Mouse (Mus musculus) embryonic facial prominence, embryonic 14.5 days (tissue): ENCODE data around the gene Slc38a3. TPM values are rescaled to one million over a fixed set of nuclear protein-coding genes. Genes with fewer than 3 reads are reported as not detected.

Experiments used
- ATAC-seq: fragments of 200-750 bp; cut with Nextera tagmentation; 2 replicates; pipeline ENCODE4 v1.8.0; 2017; ENCODE audit warnings: low read depth, moderate number of reproducible peaks, moderate TSS enrichment
- DNase-seq: peaks from one replicate; pipeline ENCODE4 v3.0.0-alpha.2; 2015; ENCODE audit warnings: low spot score
- H3K27ac ChIP-seq: fragments of 300-500 bp; sonication (generic); replicated peaks from 2 replicates; pipeline ENCODE4 v1.5.1; 2014; ENCODE audit warnings: low read depth, mild to moderate bottlenecking, low read length, moderate library complexity
- H3K27me3 ChIP-seq: fragments of 300-500 bp; sonication (generic); replicated peaks from 2 replicates; pipeline ENCODE4 v1.6.1; 2014; ENCODE audit warnings: low read length; ENCODE audit not compliant: control insufficient read depth, insufficient read depth
- H3K36me3 ChIP-seq: fragments of 300-500 bp; sonication (generic); 2 replicates; pipeline ENCODE4 v1.6.1; 2014; ENCODE audit warnings: low read length, mixed read lengths; ENCODE audit not compliant: control insufficient read depth, insufficient read depth
- H3K4me1 ChIP-seq: fragments of 300-500 bp; sonication (generic); 2 replicates; pipeline ENCODE4 v1.6.1; 2014; ENCODE audit warnings: antibody characterized with exemption, low read length; ENCODE audit not compliant: control insufficient read depth, insufficient read depth
- H3K4me2 ChIP-seq: fragments of 300-500 bp; sonication (generic); 2 replicates; pipeline ENCODE4 v1.6.1; 2014; ENCODE audit warnings: low read depth, mild to moderate bottlenecking, low read length, moderate library complexity, mixed read lengths
- H3K4me3 ChIP-seq: fragments of 300-500 bp; sonication (generic); 2 replicates; pipeline ENCODE4 v1.5.1; 2014; ENCODE audit warnings: low read depth, mild to moderate bottlenecking, low read length
- H3K9ac ChIP-seq: fragments of 300-500 bp; sonication (generic); 2 replicates; pipeline ENCODE4 v1.6.1; 2014; ENCODE audit warnings: low read depth, mild to moderate bottlenecking, low read length, moderate library complexity, mixed read lengths
- H3K9me3 ChIP-seq: fragments of 300-500 bp; sonication (generic); 2 replicates; pipeline ENCODE4 v1.6.1; 2016; ENCODE audit warnings: low read length; ENCODE audit not compliant: control insufficient read depth
- WGBS: fragments of 180-500 bp; shearing (Covaris S2); extraction: QIAGEN DNeasy Blood & Tissue Kit; methylation state at CpG from one replicate; pipeline ENCODE4 v1.1.7; 2014; 5-methylcytosine and 5-hydroxymethylcytosine counted together
- polyA plus RNA-seq: library from polyadenylated mRNA; unstranded; fragments of >200 nt; fragmentation: Nextera tagmentation; extraction: Ambion mirVana; gene quantifications from 2 replicates; pipeline ENCODE4 v1.2.1, GENCODE M21; 2014

Slc38a3 gene
- polyA plus RNA-seq, 1 experiment from 2014 or later: 7.0 TPM

DNA sequence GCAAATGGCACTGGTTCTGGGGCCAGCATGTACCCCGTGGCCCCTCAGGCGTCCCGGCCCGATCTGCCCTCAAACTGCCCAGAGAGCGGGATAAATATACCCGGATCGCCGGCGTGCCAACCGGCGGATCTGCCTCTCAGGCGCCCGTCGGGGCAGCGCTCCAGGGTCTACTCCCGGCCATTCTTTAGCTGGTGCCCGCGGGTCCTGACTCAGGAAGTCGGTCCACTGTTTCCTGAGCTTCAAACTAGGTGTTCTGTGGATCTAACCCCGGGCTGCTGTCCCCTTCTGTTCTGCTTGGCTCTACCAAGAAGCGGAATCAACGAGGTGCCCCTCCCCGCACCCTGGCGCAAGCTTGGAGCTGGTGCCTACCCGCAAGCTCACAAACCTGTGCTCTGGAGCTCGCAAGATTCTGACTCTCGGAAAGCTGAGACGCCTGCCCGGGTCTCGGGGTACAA, 2.6 kb downstream of the Slc38a3 start:
- peak overlapping the region; percentile 45 for H3K4me3 ChIP-seq
- H3K27me3 ChIP-seq: peaks cover 23% of the 10 kb centered on the region
- no peaks in the 10 kb centered on the region for H3K9me3 ChIP-seq
- peak overlapping the region; percentile 50 for H3K9ac ChIP-seq
- H3K36me3 ChIP-seq: no peaks in the 10 kb centered on the region
- no peak overlapping the region for H3K27ac ChIP-seq
- ATAC-seq (peak; percentile 31), DNase-seq (no peak)
- WGBS: under 1% methylated on average over 26 of the region's 30 CpGs
- peak overlapping the region; percentile 93 for H3K4me2 ChIP-seq
- H3K4me1 ChIP-seq: peaks cover 12% of the 10 kb centered on the region

DNA sequence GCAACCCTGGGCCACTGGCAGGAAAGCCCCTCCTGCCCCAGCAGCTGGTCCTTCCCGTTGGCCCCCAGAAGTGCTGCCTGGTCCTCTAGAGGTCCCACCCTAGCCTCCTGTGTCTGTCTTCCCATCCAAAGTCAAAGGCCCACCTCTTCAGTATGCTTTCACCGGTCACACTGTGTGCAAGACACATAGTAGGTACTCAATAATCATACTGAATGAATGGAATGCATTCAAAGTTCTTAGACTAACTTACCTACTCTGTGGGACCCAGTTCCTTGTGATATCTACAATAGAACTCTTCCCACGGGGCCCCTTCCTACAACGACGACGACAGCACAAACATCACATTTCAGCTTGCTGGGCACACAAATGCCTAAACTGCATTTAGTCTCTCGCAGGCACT, 4.0 kb downstream of the Slc38a3 start:
- 81% methylated on average over 7 of the region's 7 CpGs for WGBS
- Histone ChIP-seq H3K36me3 (no peaks in the 10 kb centered on the region), H3K4me3 (no peak overlapping the region), H3K27me3 (peaks cover 23% of the 10 kb centered on the region), H3K4me2 (no peak overlapping the region), H3K27ac (no peak overlapping the region), H3K9me3 (no peaks in the 10 kb centered on the region), H3K4me1 (peaks cover 12% of the 10 kb centered on the region), H3K9ac (no peak overlapping the region)
- ATAC-seq: no peak
- DNase-seq: no peak

DNA sequence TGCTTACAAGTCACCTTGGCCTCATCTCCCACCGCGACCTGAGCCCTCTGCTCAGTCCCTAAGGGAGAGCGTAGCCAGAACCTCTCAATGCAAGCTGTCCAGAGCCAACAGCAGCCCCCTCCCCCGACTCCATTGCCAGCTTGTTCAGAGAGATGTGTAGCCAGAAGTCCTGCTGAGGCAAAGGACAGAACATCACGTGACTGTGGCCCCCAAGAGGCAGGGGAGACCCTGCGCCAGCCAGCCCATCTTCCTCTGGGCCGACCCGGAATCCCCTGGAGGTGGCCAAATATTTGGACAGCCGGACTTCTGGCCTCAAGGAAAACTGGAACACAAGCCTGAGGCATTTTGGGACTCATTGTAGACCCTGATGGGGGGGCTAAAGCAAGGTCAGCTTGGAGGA, 5.8 kb downstream of the Slc38a3 start:
- H3K9me3 ChIP-seq: no peaks in the 10 kb centered on the region
- H3K4me1 ChIP-seq: peaks cover 12% of the 10 kb centered on the region
- no peak overlapping the region for H3K9ac ChIP-seq
- no peak for DNase-seq
- WGBS: 62% methylated on average over 9 of the region's 9 CpGs
- no peak overlapping the region for H3K27ac ChIP-seq
- no peak overlapping the region for H3K4me2 ChIP-seq
- H3K4me3 ChIP-seq: no peak overlapping the region
- H3K36me3 ChIP-seq: no peaks in the 10 kb centered on the region
- peaks cover 23% of the 10 kb centered on the region for H3K27me3 ChIP-seq
- no peak for ATAC-seq

DNA sequence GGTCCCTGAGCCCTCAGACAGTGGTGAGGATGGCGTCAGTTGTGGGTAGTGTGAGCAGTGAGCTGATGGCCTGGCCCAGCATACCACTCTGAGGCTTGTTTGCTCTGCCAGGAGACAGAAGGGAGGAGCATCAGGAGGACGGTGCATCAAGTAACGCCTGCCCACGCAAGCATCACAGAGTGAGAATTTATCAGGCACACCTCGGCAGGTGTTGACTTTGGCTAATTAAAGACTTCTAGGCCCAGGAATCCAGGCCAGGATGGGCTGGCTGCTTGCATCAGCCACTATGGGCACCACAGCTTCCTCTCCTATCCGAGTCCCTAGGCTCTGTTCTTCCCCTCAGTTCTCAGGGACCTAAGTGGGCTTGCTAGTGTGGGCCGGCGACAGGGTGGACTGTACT, 7.0 kb downstream of the Slc38a3 start:
- ATAC-seq (no peak), DNase-seq (no peak)
- WGBS: 83% methylated on average over 8 of the region's 8 CpGs
- no peak overlapping the region for H3K27ac ChIP-seq
- no peak overlapping the region for H3K9ac ChIP-seq
- no peak overlapping the region for H3K4me3 ChIP-seq
- H3K36me3 ChIP-seq: no peaks in the 10 kb centered on the region
- no peak overlapping the region for H3K4me2 ChIP-seq
- H3K9me3 ChIP-seq: no peaks in the 10 kb centered on the region
- peaks cover 8% of the 10 kb centered on the region for H3K4me1 ChIP-seq
- peaks cover 16% of the 10 kb centered on the region for H3K27me3 ChIP-seq

DNA sequence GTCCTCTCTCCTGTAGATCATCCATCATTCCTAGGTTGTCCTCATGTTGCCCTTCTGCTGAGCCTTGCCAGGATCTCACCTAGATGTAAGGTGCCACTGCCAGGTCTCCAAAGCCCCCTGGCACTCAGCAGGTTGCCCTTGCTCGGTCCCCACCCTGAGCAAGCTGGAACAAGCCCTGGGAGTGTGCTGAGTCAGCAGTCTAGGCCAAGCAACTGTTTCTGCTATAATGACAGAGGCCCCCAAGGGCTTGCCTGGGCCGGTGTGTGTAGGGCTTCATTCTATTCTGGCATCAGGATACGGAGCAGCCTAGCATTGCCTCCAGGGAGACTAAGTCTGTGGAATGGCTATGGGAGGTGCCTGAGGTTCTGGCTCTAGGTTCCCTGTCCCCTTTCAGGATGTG, 8.6 kb downstream of the Slc38a3 start:
- Histone ChIP-seq H3K4me3 (no peak overlapping the region), H3K27me3 (peaks cover 6% of the 10 kb centered on the region), H3K27ac (no peak overlapping the region), H3K9me3 (no peaks in the 10 kb centered on the region), H3K4me1 (no peaks in the 10 kb centered on the region), H3K36me3 (no peaks in the 10 kb centered on the region), H3K4me2 (no peak overlapping the region), H3K9ac (no peak overlapping the region)
- ATAC-seq (peak; percentile 39; the same call in 1 of the 2 replicates), DNase-seq (peak; percentile 48)
- WGBS: 60% methylated on average over 3 of the region's 3 CpGs

DNA sequence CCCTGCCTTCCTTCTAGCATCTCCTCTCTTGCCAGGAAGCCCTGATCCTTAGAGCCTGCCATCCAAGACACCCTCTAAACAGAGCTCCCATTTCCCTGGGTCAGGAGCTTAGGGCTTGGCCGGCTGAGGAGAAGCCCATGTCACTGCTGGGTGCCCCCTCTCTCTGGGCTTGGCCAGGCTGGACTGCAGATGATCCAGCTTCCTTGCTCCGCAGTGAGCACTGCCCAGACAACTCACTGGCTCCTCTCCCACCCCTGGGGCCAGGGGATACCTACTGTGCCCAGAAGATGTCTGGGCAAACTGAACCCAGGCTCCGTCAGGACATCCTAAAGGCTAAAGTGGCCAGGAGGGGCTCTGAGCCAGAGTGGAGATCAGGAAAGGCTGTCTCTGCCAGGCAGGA, 9.4 kb downstream of the Slc38a3 start:
- DNase-seq (no peak), ATAC-seq (no peak)
- no peaks in the 10 kb centered on the region; the same call in 1 of the 2 replicates for H3K27me3 ChIP-seq
- no peak overlapping the region for H3K4me2 ChIP-seq
- no peak overlapping the region for H3K4me3 ChIP-seq
- H3K36me3 ChIP-seq: no peaks in the 10 kb centered on the region
- H3K27ac ChIP-seq: no peak overlapping the region
- no peak overlapping the region for H3K9ac ChIP-seq
- WGBS: 68% methylated on average over 3 of the region's 3 CpGs
- H3K4me1 ChIP-seq: no peaks in the 10 kb centered on the region
- H3K9me3 ChIP-seq: no peaks in the 10 kb centered on the region

DNA sequence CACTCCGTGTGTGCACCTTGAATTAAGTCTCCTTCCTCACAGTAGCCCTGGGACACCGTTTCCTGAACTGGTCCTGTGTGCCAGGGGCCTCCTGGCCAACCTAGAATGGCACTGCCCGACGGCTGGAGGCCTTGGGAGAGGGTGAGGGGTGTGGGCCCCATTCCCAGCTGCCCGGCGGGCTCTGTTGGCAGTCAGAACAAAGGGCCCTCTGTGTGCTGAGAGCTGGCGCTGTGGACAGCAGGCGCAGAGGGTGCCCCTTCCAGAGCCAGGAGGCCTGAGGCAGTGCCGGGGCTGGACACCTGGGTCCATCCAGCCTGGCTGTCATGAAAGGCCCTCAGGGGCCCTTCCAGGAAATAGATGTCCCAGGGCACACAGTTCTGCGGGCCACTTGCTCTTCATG, 9.8 kb downstream of the Slc38a3 start:
- Histone ChIP-seq H3K9ac (no peak overlapping the region), H3K27me3 (no peaks in the 10 kb centered on the region; the same call in 1 of the 2 replicates), H3K36me3 (no peaks in the 10 kb centered on the region), H3K4me3 (no peak overlapping the region), H3K4me2 (no peak overlapping the region), H3K9me3 (no peaks in the 10 kb centered on the region), H3K27ac (no peak overlapping the region), H3K4me1 (no peaks in the 10 kb centered on the region)
- ATAC-seq (no peak), DNase-seq (no peak)
- 74% methylated on average over 10 of the region's 10 CpGs for WGBS

DNA sequence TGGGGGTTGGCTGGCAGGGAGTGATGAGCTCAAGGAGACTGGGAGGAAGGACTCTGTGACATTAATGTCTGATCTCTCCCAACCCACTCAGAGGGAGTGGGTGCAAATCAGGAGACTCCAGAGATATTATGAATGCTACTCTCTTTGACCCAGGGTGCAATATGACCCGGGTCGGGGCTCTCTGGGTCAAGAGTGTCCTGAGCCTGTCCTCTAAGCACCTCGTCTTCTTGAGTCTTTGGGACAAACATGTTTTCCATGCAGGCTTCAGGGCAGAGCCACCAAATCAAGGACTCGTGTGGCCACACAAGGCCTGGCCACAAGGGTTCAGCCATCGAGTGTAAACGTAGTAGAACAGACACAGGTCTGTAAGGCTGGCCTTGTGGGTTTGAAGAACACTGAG, 11.2 kb downstream of the Slc38a3 start:
- no peak for ATAC-seq
- 86% methylated on average over 6 of the region's 6 CpGs for WGBS
- no peak for DNase-seq

DNA sequence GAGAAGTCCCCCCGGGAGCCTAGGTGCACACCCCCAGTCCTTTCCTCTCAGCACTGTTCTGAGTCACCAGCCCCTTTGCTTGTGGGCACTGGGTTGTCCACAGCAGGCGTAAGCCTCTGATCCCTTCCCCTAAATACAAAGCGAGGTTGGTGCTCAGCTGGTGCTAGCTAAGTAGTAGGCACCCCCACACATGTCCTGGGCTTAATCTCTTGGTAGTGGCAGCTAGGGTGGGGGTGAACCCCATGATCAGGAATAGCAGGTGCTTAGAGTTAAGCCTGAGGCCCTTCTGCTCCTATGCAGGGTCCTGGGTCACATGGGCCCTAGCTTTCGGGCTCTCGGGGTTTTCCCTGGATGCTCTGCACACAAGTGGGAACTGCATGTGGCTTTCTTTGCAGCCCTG, 12.2 kb downstream of the Slc38a3 start:
- Histone ChIP-seq H3K27me3 (no peaks in the 10 kb centered on the region; the same call in 1 of the 2 replicates), H3K4me3 (no peak overlapping the region), H3K4me2 (no peak overlapping the region), H3K36me3 (no peaks in the 10 kb centered on the region), H3K9ac (no peak overlapping the region), H3K4me1 (no peaks in the 10 kb centered on the region), H3K9me3 (no peaks in the 10 kb centered on the region), H3K27ac (no peak overlapping the region)
- no peak for ATAC-seq
- no peak for DNase-seq
- 84% methylated on average over 5 of the region's 5 CpGs for WGBS

More for the DNA sequence above, 11.2 kb downstream of the Slc38a3 start:
- Histone ChIP-seq H3K36me3 (no peaks in the 10 kb centered on the region), H3K27ac (no peak overlapping the region), H3K27me3 (no peaks in the 10 kb centered on the region; the same call in 1 of the 2 replicates), H3K9ac (no peak overlapping the region), H3K4me3 (no peak overlapping the region), H3K9me3 (no peaks in the 10 kb centered on the region), H3K4me1 (no peaks in the 10 kb centered on the region), H3K4me2 (no peak overlapping the region)
